Mouse (Mus musculus): Measurements from ENCODE around the gene Akap8l.

Akap8l gene

DNA sequence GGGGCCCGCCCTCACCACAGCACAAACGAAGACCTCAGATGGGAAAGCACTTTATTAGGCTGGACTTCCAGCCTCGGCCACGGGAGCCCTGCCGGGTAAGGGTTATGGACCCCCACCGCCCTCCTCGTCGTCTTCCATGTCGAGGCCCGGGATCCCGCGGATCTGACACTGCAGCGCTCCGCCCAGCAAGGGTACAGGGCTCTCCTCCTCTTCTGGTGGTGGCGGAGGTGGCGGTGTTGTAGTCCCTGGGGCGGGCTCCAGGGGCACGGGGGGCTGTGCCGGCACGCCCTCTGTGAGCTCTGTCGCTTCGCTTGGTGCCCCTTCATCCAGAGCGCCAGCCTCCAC lies 29.0 kb downstream of the Akap8l start:
- in situ Hi-C loops (cut with MboI, MseI) = loop anchor here in 1 of 2 experiments (5.0 kb wide), 2 partner anchors 41 to 1571 kb away; partner anchors contain the start of gene Kifc1

GRCm38 (mm10) chr17:32320597-32321389 lies 29.6 kb downstream of the Akap8l start, which contains the start of gene Akap8:
Akap8 (minus strand) TSS chr17:32321238.
- in situ Hi-C loops (cut with MboI, MseI) = loop anchor here in 1 of 2 experiments (5.0 kb wide), 2 partner anchors 42 to 1572 kb away; partner anchors contain the start of gene Kifc1

DNA sequence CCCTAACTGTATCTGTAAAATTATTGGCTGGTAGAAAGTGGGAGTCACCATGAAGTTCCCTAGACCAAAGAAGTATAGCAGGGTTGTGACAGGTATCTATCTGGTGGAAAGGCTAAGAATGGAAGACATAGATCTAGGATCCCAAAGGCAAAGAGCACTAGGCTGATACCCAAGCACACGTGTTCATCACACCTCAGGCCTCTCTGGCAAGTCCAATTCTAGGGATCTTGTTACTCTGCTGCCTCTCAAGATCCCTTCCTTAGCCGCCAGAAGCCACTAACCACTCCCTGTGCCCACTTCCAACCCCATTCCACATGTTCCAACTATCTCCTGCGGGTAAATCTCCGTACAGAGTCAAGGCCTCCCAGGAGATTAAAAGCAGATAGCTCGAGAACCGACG lies 30.5 kb downstream of the Akap8l start:
- in situ Hi-C loops (cut with MboI, MseI) = loop anchor here in 1 of 2 experiments (5.0 kb wide), 2 partner anchors 42 to 1572 kb away; partner anchors contain the start of gene Kifc1

- in situ Hi-C loops (cut with MboI, MseI) = no loop called here
Measured at GRCm38 (mm10) chr17:32317708-32318107, 32.7 kb downstream of the Akap8l start.

DNA sequence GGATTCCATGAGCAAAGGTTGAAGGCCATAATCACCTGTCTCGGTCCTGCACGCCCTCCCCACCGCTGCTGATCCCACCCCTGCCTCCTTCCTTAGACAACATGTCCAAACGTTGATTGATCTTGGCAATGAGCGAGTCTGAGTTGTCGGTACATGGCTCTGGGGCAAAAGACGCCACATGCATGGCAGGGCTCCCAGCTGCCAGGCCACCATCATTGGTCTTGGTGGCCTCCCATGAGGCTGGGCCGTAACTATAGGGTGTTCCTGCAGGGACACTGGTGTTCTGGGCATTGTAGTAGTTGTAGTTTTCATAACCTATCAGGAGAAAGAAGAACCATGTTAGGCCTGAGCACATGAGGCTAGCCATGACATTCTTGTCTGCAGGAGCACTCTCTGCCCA lies 33.4 kb downstream of the Akap8l start:
- in situ Hi-C loops (cut with MboI, MseI) = no loop called here

DNA sequence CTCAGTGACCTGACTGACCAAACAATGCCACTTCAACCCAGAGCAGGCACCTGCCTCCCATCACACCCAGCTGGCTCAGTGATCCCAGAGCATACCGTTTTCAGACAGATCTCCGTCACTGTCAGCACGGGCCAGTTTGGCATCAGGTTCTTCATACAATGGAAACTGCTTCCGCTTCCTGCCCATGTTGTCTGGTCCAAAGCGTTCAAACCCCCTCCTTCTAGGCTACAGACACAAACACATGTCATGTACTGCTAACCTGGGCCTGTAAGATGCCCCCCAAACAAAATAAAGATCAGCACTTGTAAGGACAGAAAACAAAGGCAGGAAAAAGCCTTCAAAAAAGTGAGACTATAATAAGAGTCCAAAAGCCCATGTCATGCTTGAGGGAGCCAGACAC lies 34.8 kb downstream of the Akap8l start:
- in situ Hi-C loops (cut with MboI, MseI) = no loop called here

DNA sequence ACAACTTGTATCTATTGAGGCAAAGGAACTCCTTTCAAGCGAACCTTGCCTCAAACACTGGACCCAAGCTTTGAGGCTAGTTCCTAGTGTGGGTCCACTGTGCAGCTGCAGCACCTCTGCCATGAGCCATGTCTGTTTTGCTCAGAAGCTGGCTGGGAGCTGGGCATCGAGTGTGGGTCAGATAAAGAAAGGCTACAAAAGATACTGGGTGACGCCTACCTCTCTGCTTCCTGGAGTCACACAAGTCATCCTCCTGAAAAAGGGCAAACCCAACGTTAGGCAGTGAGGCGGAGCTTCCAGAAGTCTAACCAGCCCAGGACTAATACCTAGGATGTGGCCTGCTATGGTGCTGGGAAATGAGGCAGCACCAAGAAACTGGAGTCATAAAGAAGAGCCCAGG lies 36.5 kb downstream of the Akap8l start:
- in situ Hi-C loops (cut with MboI, MseI) = no loop called here

DNA sequence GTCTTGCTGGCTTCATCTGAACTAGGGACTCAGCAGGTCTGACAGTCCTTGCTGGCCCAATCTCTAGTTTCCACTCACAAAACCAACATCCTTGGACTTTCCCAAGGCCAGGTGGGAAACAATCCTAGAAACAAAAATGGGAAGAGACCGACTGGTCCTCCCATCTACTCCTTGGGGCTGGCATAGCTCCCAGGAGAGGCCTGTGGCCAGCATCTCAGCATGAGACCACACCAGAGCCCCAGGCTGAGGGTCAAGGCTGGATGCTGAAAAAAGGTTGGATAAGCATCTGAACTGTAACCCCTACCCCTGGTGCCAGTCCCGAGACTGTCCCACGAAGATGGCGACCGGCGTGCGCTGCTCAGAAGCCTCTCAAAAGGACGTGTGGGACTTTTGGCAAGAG lies 37.6 kb downstream of the Akap8l start:
- in situ Hi-C loops (cut with MboI, MseI) = no loop called here

- in situ Hi-C loops (cut with MboI, MseI) = no loop called here
Measured at GRCm38 (mm10) chr17:32307963-32308362, 42.4 kb downstream of the Akap8l start.

DNA sequence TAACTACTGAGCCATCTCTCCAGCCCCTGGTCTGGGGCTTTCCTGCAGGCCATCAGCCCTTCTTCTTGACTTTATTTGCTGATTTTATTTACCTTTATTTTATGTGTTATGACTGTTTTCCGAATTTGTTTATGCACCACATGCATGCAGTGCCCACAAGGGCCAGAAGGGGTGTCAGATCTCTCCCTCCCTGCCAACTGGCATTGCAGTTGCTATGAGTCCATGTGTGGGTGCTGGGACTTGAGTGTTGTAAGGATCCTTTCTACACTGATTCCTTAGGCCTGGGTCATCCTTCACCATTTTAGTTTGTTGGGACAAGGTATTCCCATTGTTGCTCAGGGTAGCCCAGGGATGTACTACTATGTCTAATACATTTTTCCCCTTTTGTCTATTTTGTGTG lies 52.3 kb downstream of the Akap8l start:
- in situ Hi-C loops (cut with MboI, MseI) = no loop called here

- in situ Hi-C loops (cut with MboI, MseI) = no loop called here
Measured at GRCm38 (mm10) chr17:32295901-32296300, 54.5 kb downstream of the Akap8l start.

- in situ Hi-C loops (cut with MboI, MseI) = no loop called here
Measured at GRCm38 (mm10) chr17:32295160-32295559, 55.2 kb downstream of the Akap8l start.

DNA sequence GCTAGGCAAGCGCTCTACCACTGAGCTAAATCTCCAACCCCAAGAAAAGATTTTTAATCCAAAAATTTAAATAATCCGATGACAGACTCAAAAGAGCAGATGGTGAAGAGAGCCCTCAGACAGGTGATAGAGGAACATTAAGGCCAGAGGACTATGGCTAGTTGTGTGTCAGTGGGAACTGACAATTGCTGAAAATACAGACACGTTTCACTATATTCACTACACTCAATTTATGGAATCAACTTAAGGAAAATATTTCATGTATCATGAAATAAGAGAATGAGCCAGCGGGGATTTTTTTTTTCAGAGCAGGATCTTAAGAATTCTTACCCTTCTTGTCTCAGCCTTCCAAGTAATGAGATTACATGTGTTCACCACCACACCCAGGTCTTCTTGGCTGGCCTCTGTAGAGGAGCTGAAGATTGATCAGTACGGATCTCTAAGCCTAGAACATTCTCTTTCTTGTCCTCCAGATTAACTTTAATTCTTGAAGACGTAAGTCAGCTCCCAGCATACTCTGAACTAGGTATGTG lies 65.2 kb downstream of the Akap8l start:
- in situ Hi-C loops (cut with MboI, MseI) = no loop called here

DNA sequence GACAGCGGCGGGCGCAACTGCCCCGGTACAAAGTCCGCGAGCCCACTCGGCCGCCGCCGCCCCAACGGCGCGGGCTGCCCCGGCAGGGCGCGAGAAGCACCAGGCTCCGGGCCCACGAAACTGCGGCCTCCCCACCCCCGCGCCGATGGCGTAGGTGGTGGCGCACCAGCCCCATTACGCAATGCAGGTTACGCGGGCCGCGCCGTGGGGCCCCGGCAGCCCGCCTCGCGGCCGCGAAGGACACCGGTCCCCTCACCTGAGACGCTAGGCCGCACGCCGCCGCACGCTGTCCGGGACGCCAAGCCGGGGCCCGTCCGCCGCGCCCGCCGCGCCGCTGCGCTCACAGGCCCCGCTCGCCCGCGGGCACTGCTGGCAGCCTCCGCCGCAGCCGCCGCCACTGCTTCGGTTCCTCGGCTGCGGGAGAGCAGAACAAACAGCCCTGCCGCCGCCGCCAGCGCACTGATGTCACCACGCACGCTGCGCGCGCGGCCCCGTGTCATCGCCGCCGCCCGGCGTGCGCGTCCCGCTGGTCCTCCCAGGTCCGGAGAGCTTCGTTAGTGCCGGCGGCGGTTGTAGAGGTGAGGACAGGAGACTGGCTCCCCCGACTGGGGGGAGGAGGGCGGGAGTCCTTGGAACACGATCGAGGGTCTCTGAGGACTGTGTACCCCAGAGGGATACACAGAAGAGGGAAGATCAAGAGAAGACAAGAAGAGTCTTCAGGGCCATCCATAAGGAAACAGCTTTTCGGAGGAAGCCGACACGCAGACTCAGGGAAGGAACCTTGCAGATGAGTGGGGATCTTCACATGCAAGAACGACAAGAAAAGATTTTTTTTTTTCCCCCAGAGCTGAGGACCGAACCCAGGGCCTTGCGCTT lies 65.9 kb downstream of the Akap8l start, which contains the start of gene Brd4:
Gene Brd4, minus strand, starts transcription at position 461 of the 876 bp plus-strand sequence.
- in situ Hi-C loops (cut with MboI, MseI) = no loop called here

GRCm38 (mm10) chr17:32283771-32284221 lies 66.6 kb downstream of the Akap8l start:
- in situ Hi-C loops (cut with MboI, MseI) = no loop called here

- in situ Hi-C loops (cut with MboI, MseI) = no loop called here
Measured at GRCm38 (mm10) chr17:32283341-32283740, 67.1 kb downstream of the Akap8l start.

- in situ Hi-C loops (cut with MboI, MseI) = no loop called here
Measured at GRCm38 (mm10) chr17:32281611-32282310, 68.6 kb downstream of the Akap8l start.

GRCm38 (mm10) chr17:32281126-32281525 lies 69.3 kb downstream of the Akap8l start:
- in situ Hi-C loops (cut with MboI, MseI) = no loop called here

GRCm38 (mm10) chr17:32280575-32280974 lies 69.8 kb downstream of the Akap8l start:
- in situ Hi-C loops (cut with MboI, MseI) = no loop called here

DNA sequence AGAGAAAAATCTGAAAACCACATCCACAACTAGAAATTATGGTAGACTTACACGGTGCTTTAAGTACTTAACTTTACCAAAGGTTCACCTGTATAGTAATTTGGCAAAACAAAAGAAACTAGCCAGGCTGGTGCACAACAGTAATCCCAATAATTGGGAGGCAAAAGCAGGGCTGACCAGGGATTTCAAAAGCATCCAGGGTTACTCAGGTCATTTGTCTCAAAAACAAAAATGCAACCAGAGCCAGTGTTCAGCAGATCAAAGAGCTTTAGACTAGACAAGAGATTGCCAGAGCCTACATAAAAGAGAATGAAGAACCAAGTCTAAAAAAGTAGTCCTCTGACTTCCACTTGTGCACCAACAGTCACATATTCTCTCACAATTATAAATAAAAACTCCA lies 73.2 kb downstream of the Akap8l start:
- in situ Hi-C loops (cut with MboI, MseI) = no loop called here

DNA sequence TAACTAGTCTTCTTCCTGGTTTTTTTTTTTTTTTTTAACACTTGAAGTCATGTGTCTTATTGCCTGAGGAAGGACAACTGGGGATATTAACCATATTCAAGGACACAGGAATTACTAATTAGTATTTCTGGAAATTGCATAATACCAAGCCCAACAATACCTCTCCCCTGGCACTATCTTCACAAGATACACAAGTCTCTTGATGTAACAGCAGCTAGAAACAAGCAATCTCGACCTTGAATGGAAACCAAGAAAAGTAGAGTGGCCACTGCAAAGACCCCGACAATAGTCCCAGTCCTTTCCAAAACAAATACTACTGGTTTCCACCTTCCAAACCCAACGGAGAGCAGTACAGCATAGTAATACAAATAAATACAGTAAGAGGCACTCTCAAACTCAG lies 74.8 kb downstream of the Akap8l start:
- in situ Hi-C loops (cut with MboI, MseI) = no loop called here

Measured in T-helper 17 cell (primary cell).